In the genomic region with DNA sequence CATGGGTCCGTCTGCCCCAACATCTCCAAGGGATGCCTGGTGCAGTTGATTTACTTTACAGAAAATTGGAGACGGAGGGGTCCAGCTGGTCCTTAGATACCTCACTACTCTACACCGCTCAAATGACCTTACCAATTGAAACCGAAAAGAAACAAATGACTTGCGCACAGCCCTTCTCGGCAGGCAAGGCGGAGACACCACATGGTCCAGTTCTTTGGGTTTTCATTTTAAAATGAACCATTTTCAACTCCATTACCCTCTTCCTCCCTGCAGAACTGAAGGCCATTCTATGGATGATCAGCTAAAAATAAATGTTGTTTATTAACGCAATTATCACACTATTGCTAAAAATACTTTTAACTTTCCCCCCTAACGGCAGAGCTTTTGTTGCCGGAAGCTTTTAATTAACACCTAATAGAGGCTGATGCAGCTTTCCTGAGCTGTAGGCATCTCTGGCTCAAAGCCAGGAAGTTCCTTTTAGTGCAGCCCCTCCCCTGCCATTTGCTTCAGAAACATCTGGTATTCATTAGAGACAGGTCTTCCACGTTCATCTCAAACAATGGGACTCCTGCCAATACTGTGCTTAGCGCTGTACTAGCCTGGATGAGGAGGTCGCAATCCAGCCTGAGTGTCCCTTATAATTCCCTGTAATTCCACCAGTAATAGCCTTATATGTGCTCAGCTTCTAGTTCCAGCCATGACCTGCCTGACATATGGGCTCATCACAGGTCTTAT, we compare ENCODE assay signal across 9 mouse cellular contexts.
DNase-seq lines count a peak whose midpoint lies in the region; ATAC-seq lines count a peak whose summit lies in the region.
"Had no signal": no experiment of that assay in that cellular context is flagged by ENCODE, and none has a peak within 500 bp of the region (broad histone marks: within the 10 kb centered on the region; RNA-seq: fewer than 3 reads in every experiment).

No protein-coding gene starts in this region.

- H3K36me3 ChIP-seq in kidney, embryonic 16.5 days (ENCODE audit: insufficient read depth, low read length): no peaks in the 10 kb centered on the region
- no peaks in the 10 kb centered on the region for H3K36me3 ChIP-seq in limb, embryonic 10.5 days
- H3K36me3 ChIP-seq: liver, embryonic 13.5 days had no signal

- no peak overlapping the region for H3K27ac ChIP-seq in kidney, embryonic 16.5 days (ENCODE audit: low read length)
- H3K27ac ChIP-seq in limb, embryonic 10.5 days: peak overlapping the region; percentile 50; the same call in 1 of the 2 replicates
- H3K27ac ChIP-seq: liver, embryonic 13.5 days had no signal

- DNase-seq in kidney, postnatal 10 days: no peak
- DNase-seq in embryo, embryonic 11 days: peak; percentile 81
- peak; percentile 65 for DNase-seq in limb, embryonic 10.5 days (ENCODE audit: low spot score)
- peak; percentile 59 for DNase-seq in retina, postnatal 7 days (ENCODE audit: low read depth, low spot score)
- DNase-seq in left cerebral cortex, adult 8-10 months (ENCODE audit: low spot score in 2 of 2): no peak
- no peak for DNase-seq in ovary, postnatal 14 days (ENCODE audit: low spot score)
- DNase-seq: kidney, adult 2 months; liver, embryonic 13.5 days had no signal

- H3K4me3 ChIP-seq in kidney, embryonic 16.5 days (ENCODE audit: low read length): no peak overlapping the region
- H3K4me3 ChIP-seq in limb, embryonic 10.5 days: no peak overlapping the region
- H3K4me3 ChIP-seq: liver, embryonic 13.5 days had no signal

- peaks cover 9% of the 10 kb centered on the region; the same call in 1 of the 2 replicates for H3K4me1 ChIP-seq in kidney, embryonic 16.5 days (ENCODE audit: insufficient read depth, low read length)
- peaks cover 29% of the 10 kb centered on the region for H3K4me1 ChIP-seq in limb, embryonic 10.5 days
- H3K4me1 ChIP-seq: liver, embryonic 13.5 days had no signal

- H3K27me3 ChIP-seq in kidney, embryonic 16.5 days (ENCODE audit: insufficient read depth, low read length): peaks cover 6% of the 10 kb centered on the region; the same call in 1 of the 2 replicates
- peaks cover 94% of the 10 kb centered on the region for H3K27me3 ChIP-seq in limb, embryonic 10.5 days (ENCODE audit: low read depth, poor library complexity, severe bottlenecking)

- no peaks in the 10 kb centered on the region for H3K9me3 ChIP-seq in kidney, embryonic 16.5 days (ENCODE audit: low read length)
- H3K9me3 ChIP-seq in limb, embryonic 10.5 days (replicated peaks): no peaks in the 10 kb centered on the region
- H3K9me3 ChIP-seq: liver, embryonic 13.5 days had no signal

- no peak overlapping the region for H3K4me2 ChIP-seq in kidney, embryonic 16.5 days (replicated peaks; ENCODE audit: low read depth, low read length)
- H3K4me2 ChIP-seq: liver, embryonic 13.5 days had no signal

- peak; percentile 39; the same call in 1 of the 2 replicates for ATAC-seq in kidney, embryonic 16.5 days (ENCODE audit: low FRiP score, low TSS enrichment)

- H3K9ac ChIP-seq in kidney, embryonic 16.5 days (replicated peaks; ENCODE audit: low read length): no peak overlapping the region
- H3K9ac ChIP-seq: liver, embryonic 13.5 days had no signal

- WGBS in kidney, embryonic 16.5 days: 37% methylated on average over 13 of the region's 13 CpGs
- 15% methylated on average over 13 of the region's 13 CpGs for WGBS in limb, embryonic 10.5 days

Comparison
In these comparisons a context has a peak if more than half of its experiments do, and no peak if none do; other contexts are left out.
1. DNase-seq: peak in embryo, embryonic 11 days (single experiment), limb, embryonic 10.5 days (single experiment) and retina, postnatal 7 days (single experiment); none in kidney, postnatal 10 days (single experiment), left cerebral cortex, adult 8-10 months (0 of 2) and ovary, postnatal 14 days (single experiment).